Mouse (Mus musculus): ENCODE measurements around the gene Tnrc6a.
"Not testable (repeated sequence)": the region's sequence is repeated elsewhere in the genome, so short reads cannot be mapped to it uniquely, and the experiment has no call there.

Gene Tnrc6a

DNA sequence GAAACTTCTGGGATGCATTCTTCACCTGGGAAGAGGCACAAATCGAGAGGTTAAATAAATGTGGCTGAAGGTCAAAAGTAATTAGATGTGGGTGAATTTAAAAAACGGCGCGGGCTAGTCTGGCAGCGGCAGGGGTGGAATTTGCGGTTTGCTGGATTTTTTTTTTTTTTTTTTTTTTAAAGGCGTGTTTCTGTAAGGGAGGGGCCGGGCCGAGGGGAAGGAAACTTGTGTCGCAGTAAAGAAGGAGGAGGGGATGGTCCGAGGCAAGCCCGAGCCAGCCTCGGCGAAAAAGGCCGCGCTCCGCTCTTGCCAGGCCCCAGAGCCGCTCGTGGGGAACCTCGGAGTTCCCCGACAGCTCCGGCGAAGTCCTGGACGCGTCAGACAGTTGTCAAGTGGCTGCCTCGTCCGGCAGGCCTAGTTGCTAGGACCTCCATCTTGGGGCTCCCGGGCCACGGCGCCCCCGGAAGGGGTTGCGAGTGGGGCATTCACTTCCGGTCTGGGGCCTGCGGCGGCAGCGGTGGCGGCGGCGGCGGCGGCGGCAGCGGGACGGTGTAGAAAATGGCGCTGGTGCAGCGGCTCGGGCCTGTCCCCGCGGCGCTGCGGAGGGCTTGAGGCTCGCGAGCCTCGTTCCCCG, at the start of gene Tnrc6a:
Gene Tnrc6a, plus strand, starts transcription at position 221 of the 634 bp plus-strand sequence.
- DNase-seq, result peak; percentile 92

DNA sequence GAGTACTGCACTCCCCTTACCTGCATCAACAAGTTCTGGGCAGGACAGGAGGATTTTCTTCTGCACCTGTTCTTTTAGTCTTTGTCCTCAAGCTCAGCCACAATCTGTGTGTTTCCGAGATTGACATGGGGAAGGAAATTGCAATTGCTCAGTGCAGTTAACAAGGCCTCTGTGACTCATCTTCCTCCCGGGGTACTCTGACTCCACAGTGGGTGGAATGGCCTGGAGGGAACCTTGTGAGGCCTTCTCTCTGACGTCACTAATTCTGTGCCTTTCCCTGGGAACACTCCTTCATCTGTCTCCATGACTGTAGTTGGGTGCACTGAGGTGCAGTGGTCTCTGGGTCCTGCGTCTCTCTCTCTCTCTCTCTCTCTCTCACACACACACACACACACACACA, 41.4 kb upstream of the Tnrc6a start:
- no peak for DNase-seq

DNA sequence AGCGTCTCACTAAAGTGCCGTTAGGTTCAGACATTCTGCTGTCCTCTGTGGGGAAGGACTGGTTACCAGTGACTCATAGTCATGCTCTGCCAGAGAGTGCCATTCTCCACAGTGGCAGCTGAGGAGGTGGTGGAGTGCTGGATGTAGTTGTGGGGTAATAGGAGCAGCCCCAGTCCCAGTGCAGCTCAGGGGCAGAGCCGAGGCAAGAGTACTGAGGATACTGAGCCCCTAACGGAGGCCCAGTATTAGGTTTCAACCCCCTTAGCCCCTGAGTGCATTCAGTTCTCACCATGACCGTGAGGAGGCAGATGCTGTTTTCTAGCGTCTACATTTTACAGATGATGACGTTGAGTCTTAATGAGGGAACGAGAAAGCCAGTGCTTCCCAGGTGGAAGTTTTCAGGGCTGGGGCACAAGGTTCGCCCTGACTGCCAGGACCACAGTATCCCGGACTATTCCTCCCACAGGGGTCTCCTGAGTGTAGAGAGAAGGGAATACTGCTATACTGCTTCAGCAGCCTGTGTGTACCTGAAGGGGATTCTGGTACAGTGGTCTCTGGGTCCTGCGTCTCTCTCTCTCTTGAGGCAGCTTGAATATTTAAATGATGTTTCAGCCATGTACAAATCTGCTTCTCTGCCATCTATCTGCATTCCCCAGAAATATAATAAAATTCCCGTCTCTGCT, 40.1 kb upstream of the Tnrc6a start:
- DNase-seq, result peak; percentile 50

DNA sequence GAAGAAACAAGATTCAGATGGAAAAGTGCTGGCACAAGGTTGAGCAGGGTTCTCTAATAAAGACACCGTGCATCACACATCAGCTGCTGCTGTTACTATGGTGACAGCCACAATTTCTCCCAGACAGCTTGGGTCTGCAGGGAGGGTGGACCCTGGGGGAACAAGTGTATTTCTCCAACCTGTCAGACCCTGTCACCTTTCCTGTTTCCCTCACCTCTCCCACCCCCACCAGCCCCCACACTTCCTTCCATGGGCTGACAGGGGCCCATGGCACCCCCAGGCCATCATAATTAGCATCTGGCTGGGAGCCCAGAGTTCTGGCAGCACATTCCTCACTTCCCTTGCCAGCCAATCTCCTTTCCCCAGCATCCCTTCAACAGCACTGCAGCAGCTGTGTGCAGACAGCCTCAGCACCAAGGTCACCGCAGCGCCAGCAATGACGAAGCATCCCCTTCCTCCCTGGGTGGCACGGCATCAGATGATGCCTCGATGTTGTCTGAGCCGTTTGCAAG, 39.4 kb upstream of the Tnrc6a start:
- peak; percentile 83 for DNase-seq

DNA sequence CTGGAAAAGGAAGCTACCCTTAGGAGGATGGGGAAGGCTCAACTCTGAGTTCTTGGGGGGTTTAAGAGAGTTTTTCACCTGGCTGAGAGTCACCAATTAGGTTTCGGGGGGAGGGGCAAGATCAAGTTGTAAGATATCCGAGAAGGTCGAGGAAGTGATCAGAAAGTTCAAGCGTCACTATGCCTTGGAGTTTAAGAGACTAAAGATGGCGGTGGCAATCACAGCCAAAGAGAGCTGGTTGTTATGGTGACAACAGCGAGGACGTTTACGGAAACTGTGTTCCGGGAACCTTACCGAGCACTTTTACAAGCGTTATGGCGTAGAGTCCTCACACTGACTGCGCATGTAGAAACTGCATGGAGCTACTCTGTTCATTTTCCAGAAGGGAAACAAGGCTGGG, 39.0 kb upstream of the Tnrc6a start:
- DNase-seq, result peak; percentile 44

DNA sequence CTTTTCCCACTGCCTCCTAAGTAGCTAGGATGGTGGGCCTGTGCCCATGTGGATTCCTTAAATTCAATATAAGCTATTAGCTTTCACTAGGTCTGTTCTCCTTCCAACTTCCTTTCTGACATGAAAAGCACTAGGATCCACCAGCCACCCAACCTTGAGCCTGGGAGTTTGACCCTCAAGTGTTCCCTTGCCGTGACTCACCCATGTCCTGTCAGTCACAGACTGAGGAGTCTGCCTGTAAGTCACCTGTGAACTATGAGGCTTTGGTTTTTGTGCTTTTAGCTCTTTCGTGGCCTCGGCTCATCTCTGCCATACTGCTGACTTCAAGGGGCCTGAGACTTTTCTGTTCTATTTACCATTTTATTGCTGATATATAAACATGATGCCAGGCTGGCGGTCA, 34.8 kb upstream of the Tnrc6a start:
- no peak for DNase-seq

DNA sequence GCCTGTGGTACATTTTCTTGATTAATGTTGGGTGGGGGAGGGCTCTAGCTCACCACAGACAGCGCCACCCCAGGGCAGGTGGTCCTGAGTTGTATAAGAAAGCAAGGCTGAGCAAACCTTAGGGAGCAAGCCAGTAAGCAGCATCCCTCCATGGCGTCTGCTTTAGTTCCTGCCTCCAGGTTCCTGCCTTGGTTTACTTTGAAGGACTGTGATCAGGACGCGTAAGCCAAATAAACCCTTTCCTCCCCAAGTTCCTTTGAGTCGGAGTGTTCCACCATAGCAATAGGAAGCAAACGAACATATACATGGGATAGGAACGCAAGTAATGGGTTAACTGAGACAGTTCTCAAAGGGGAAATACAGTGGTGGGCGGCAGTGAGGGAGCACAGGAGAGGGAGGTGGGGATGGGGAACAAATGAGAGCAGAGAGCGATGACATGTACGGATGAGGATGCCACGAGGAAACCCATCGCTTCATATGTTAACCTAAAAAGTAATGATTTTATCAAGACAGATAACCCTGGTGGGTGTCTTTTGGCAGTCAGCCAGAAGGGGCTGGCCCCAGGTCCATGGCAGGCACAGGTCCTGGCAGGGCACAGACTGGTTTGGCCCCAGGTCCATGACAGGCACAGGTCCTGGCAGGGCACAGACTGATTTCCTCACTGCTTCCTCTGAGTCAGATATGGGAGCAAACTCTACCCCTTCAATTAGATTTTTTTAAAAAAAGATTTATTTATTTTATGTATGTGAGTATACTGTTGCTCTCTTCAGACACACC, 27.2 kb upstream of the Tnrc6a start:
- DNase-seq, result no peak

DNA sequence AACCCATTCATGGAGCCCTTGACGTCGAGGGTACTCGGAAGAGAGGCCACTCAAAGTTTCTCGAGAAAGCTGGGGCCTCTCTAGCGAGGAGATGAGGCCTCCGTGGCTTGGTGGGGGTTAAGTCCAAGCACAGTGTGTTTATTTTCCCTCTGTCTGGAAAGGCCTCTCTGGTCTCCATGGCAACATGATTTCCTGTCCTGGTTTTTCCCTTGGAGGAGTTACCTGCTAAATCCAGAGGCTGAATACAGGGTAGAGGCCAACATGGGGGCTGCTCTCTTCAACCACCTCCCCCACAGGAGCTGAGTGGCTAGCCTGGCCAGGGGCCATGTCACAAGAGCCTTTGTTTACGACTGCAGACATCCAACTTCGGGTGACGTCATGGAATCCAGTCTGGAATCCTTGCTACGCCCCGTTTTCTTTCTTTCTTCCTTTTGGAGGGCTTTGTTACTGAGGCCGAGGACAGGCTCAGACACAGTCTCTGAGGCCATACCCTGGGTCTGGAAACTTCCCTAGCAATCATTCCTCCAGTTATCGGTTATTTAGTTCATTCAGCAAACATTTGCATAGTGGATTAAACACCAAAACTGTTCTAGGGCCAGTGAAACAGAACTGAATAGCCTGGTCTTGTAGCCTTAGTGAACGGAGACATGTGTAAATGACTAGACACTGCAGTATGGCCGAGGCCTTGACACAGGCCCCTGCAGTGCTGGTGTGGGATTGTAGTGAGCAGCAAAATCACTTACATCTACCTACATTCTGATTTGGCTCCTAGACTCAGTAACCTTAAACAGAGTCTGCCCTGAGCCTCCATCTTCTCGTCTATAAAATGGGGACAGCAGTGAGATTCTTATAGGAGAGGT, 25.6 kb upstream of the Tnrc6a start:
- DNase-seq, result peak; percentile 69

DNA sequence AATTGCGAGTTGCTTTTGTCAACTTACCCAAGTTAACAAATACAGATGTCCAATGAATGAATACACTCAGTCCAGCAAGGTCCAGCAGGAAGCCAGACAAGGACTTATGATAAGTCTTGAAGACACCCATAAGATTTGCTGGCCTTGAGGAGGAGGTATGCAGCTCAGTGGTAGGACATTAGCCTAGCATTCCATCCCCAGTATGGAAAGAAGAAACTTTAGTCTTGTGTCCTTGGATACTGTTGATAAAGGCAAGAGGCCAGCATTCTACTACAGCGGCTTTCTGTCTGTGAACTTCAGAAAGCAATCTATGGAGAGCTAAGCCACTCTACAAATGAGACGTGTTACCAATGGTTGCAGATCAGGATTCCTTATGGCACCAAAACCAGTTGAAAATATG, 22.4 kb upstream of the Tnrc6a start:
- DNase-seq, result no peak

DNA sequence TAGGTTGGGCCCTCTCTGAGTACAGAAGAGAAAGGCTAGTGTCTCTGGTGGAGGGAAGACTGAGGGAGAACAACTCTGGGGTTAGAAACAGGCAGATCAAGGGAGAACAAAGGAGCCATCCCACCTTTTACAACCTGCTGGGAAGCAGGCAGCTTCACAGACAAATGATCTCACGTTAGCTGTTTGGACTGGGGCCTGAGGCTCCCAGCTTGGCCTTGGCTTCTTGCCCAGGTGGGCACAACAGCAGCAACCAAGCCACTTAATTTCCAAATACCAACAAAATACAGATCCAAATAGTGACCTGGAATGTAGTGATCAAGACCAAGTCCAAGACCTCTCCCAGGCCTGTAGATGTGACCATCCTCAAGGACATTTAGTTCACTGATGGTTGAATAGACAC, 18.3 kb upstream of the Tnrc6a start:
- not testable (repeated sequence) for DNase-seq

DNA sequence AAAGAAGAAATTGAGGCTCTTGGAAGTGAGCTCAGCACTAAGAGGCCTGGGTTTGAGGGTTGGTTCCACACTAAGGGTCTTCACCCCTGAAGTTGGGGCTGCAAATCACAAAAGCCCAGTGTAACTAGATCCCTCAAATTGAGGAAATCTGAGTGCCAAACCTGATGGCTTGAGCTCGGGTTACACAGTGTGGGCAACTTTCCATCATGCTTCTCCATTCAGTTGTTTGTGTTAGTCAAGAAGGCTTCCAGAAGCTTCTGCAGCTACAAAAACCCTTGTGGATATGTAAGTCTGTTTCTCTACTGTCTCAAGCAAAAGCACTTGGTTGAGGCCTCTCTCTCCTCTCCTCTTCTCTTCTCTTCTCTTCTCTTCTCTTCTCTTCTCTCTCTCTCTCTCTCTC, 17.8 kb upstream of the Tnrc6a start:
- DNase-seq, result no peak

DNA sequence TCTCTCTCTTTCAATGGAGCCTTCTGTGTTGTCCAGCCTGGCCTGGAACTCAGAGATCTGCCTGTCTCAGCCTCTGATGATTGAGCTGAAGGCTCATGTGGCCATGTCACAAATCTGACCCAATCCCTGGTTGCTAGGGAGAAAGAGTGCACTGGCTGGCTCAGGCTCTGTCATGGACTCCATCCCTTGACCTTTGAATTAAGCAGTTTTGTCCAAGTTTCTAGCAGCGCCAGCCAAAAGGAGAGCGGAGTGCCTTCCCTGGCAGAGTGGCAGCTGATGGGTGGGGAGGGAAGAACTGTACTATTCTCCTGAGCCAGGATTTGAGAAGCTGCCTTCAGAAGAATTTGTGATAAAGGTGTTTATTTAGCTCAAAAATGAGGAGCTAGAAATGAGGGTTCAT, 17.4 kb upstream of the Tnrc6a start:
- DNase-seq, result no peak

DNA sequence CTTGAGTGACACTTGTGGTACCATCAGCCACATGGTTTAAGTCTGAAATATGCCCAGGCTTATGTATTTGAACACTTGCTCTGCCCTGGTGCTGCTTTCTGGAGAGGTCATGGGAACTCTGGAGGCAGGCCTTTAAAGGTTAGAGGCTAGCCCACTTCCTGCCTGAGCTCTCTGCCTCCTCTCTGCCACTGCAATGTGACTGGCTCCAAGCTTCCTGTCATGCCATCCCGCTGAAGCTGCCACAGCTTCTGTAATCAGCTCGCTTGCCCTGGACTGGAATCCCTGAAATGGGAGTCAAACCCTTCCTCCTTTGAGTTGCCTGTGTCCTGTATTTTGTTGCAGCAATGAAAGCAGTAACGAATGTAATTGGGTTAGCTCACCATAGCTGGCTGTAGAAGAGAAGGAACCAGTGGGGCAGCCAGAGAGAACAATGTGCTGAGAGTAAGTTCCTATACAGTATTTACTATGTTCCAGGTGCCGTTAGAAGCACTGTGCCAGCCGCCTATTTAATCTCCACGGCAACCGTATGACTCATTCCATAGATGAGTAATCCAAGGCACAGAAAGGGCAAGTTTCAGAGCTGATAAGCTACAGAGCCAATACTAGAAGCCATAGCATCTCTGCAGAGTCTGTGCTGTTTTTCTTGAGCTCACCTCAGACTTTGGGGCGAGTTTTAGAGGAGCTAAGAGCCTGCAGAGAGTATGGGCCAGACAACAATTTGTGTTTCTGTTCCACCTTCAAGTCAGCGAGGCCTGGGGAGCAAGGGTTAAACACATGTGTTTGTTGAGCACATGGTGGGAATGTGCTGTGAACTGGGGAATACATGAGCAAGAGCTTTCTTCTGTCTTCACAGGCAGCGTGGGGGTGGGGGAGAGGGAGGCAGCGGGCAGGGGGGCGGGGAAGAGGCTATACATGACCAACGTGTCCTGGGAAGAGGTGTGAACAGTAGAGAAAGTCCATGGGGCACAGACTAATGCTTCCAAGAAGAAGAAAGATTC, 15.3 kb upstream of the Tnrc6a start:
- DNase-seq, result peak; percentile 60

DNA sequence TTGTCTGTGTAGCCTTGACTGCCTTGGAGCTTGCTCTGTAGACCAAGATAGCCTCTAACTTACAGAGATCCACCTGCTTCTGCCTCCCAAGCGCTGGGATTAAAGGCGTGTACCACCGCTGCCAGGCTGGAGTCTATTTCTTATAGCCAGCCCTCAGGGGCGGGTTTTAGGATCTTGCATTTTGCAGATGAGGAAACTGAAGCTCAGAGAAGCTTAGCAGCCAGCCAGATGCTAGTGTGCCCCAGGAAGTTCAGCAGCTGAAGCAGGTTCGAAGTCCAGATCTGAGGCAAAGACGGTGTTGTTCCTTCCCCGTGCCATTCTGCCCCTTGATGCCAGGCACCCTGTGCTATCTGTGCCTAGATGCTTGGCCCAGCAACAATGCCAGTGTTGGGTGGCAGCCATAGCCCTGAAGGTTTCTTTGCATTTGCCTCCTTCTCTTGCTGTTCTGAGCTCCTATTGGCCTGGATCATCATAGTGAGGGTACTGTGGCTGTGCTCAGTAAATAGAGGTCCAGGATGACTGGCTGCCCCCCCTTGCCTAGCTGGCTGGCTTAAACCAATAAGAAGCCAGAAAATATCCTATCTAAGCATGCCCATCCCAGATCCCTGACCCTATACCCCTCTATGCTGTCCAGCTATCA, 14.2 kb upstream of the Tnrc6a start:
- no peak for DNase-seq

DNA sequence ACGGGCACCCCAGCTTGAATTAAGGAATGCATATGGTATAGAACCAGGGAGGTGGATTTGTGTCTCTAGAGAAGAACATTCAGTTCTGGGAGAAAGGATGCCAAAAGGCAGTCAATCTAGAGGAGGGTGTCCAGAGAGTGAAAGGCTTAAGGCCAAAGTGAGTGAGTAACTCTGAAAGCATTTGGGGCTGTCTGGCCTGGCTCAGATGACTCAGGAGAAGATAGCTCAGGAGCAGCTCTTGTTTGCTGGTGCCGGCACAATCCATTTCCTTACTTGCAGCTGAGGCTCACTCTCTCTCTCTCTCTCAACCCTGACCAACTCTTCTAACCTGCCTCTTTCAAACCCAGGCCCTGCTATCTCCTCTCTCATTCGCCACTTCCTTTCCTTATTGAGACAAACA, 13.6 kb upstream of the Tnrc6a start:
- DNase-seq, result no peak

DNA sequence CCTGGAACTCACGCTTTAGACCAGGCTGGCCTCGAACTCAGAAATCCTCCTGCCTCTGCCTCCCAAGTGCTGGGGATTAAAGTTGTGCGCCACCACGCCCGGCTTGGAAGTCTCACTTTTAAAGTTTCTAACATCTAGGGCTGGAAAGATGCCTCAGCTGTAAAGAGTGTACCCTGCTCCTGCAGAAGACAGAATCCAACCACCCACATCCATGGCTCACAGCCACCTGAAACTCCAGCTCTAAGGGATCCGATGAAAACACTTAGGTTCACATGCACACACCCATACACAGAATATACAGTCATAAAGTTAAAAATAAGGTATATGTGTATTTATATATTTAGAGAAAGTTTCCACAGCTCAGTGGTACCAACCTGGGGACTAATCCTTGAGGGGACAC, 10.1 kb upstream of the Tnrc6a start:
- DNase-seq, result no peak

DNA sequence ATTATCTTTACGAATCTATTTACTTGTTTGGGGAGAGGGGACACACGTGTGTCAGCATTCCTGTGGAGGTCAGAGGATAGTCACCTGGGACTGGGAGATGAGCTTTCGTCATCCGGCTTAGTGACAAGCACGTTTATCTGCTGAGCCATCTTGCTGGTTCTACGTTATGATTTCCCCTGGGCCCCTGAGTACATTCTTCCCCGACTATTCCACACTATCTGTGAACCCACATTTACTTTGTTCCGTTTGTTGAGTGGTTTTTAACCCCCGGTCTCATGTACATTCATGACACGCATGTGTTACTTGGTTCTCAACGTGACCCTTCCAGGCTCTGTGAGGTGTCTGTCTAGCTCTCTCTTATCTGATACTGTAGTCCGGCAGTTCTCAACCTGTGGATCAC, 6.9 kb upstream of the Tnrc6a start:
- DNase-seq, result no peak

DNA sequence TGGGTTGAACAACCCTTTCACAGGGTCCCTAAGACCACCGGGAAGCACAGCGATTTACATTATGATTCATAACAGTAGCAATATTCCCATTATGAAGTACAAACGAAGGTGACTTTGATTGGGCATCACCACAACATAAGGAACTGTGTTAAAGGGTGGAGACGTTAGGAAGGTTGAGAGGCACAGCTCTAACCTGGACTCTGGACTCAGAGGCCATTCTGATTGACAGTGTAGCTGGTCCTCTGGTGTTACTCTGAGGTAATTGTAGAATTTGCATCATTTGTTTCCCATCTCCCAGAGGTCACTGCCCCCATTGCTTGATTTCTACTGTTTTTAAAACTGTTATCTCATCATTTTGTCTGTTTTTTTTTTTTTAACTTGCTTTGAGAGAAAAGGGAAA, 6.5 kb upstream of the Tnrc6a start:
- DNase-seq, result no peak

DNA sequence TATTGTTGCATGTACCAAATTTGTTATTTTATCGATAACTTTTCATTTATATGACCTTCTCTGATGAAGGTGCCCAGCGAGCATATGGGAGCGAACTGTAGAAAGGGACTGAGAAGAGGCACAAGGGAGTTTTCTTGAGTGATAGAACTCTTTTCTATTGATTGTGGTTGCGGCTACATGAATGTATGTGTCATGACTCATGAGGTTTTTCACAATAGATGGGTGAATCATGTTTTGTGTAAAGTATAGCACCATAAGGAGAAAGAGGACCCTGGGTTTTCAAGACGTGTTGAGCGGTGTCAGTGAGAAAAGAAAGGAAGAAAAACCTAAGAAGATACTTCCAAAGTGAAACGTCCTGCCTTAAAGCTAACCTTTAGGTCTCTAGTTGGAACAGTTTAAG, 3.2 kb upstream of the Tnrc6a start:
- DNase-seq, result no peak

DNA sequence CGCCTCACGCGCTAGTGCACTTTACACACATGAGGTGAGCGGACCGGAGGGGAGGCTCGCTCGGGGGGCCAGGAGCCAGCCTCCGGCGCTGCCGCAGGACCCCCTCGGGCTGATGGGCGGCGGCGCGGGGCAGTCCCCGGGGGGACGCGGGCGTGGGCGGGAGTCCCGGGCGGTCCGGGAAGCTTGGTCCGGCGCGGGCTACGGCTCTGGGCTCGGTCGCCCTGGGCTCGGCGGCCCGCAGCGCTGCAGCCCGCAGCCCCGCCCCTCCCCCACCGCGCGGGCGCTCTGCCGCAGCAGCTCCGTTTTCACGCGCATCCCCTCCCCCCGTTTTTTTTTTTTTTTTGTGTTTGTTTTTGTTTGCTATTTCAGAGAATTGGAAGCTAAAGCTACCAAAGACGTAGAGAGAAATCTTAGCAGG, 623 bp downstream of the Tnrc6a start:
- no peak for DNase-seq

DNA sequence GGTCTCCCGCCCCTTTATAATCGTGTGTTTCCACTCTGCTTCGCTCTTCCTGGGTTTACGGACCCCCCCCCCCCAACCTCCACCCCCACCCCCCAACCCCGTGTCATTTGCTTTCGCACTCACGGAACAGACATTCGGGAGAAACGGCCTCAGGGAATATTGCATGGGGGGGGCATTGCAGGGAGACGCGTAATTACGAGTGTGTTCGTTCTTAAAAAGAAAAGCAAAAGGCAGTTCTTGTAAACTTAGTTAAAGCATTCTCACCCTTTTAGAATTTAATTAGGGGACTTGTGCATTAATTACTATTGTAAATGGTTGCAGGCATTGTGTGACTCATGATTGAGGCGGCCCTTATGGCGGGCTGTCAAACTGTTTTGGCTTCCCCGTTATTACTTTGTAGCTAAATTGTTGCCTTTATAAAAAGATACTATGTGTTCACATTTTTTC, 1.1 kb downstream of the Tnrc6a start:
- peak; percentile 51 for DNase-seq

Data from layer of hippocampus, adult 9-11 months (tissue).